Comparison of ENCODE assay signal across 24 mouse cellular contexts in the genomic region with DNA sequence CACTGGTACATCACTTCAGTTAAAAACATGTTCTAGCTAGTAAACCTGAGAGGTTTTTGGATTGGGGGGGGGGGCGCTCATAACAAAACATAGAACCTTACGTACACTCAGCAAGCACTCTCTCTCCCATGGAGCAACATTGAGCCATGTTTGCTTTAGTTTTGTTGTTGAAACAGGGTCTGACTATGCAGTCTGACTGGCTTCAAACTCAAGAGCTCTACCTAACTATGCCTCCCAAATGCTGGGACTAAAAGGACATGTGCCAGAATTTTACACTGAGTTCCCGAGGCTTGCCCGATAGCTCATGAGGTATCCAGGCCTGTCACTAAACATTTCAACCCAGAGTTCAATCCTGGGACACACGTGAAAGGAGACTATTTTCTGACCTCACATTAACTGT. TPM values are rescaled to one million over a fixed set of nuclear protein-coding genes. Genes with fewer than 3 reads are reported as not detected.
DNase-seq lines count a peak whose midpoint lies in the region; ATAC-seq and TF ChIP-seq lines count a peak whose summit lies in the region.
"Had no signal": no experiment of that assay in that cellular context is flagged by ENCODE, and none has a peak within 500 bp of the region (broad histone marks: within the 10 kb centered on the region; RNA-seq: fewer than 3 reads in every experiment).

No protein-coding gene starts in this region.

- H3K4me3 ChIP-seq in liver, embryonic 16.5 days (ENCODE audit: low read depth, low read length), result no peak overlapping the region
- no peak overlapping the region for H3K4me3 ChIP-seq in liver, embryonic 12.5 days
- no peak overlapping the region for H3K4me3 ChIP-seq in lung, postnatal 0 days (ENCODE audit: low read depth, low read length)
- H3K4me3 ChIP-seq: embryonic facial prominence, embryonic 13.5 days; embryonic facial prominence, embryonic 15.5 days; erythroblast, embryonic 14.5 days; forebrain, embryonic 10.5 days; forebrain, embryonic 12.5 days had no signal

- H3K9me3 ChIP-seq in liver, embryonic 16.5 days (replicated peaks; ENCODE audit: control insufficient read depth, low read length), result no peaks in the 10 kb centered on the region
- H3K9me3 ChIP-seq in liver, embryonic 12.5 days (replicated peaks), result no peaks in the 10 kb centered on the region
- H3K9me3 ChIP-seq in lung, postnatal 0 days (ENCODE audit: low read length), result no peaks in the 10 kb centered on the region
- H3K9me3 ChIP-seq: embryonic facial prominence, embryonic 13.5 days; embryonic facial prominence, embryonic 15.5 days; forebrain, embryonic 10.5 days; forebrain, embryonic 12.5 days; G1E had no signal

- ATAC-seq in liver, embryonic 16.5 days (ENCODE audit: low read depth), result peak; percentile 32; the same call in 1 of the 2 replicates
- no peak for ATAC-seq in liver, embryonic 12.5 days
- ATAC-seq in lung, postnatal 0 days, result peak; percentile 68
- ATAC-seq in activated CD4-positive, CD25-positive, alpha-beta regulatory T cell, adult 4 months, result no peak
- ATAC-seq: forebrain, embryonic 14.5 days; forebrain, embryonic 16.5 days; Patski had no signal

- H3K27ac ChIP-seq in liver, embryonic 16.5 days (ENCODE audit: low read length), result no peak overlapping the region
- H3K27ac ChIP-seq in liver, embryonic 12.5 days, result no peak overlapping the region
- peak overlapping the region; percentile 9; the same call in 1 of the 2 replicates for H3K27ac ChIP-seq in lung, postnatal 0 days (ENCODE audit: low read length)
- H3K27ac ChIP-seq: embryonic facial prominence, embryonic 13.5 days; embryonic facial prominence, embryonic 15.5 days; forebrain, embryonic 10.5 days; forebrain, embryonic 12.5 days had no signal

- no peak for TF ChIP-seq CTCF in lung, postnatal 0 days (IDR thresholded peaks at IDR 0.05)

- H3K9ac ChIP-seq in liver, embryonic 16.5 days (ENCODE audit: low read depth, low read length), result no peak overlapping the region
- no peak overlapping the region for H3K9ac ChIP-seq in liver, embryonic 12.5 days
- H3K9ac ChIP-seq in lung, postnatal 0 days (replicated peaks; ENCODE audit: low read depth), result no peak overlapping the region
- H3K9ac ChIP-seq: embryonic facial prominence, embryonic 13.5 days; embryonic facial prominence, embryonic 15.5 days; forebrain, embryonic 12.5 days had no signal

- no peak for TF ChIP-seq EP300 in lung, postnatal 0 days (IDR thresholded peaks at IDR 0.05)

- DNase-seq in lung, postnatal 0 days (ENCODE audit: low spot score), result peak; percentile 72
- DNase-seq in lung, postnatal 14 days, result no peak
- DNase-seq: adrenal gland, adult 2 months; adrenal gland, postnatal 10 days; adrenal gland, postnatal 25 days; cerebellum, adult 11 months; cerebellum, adult 18-20 months; cerebellum, adult 8-10 months; cerebellum, adult 9-11 months; cerebellum, postnatal 14 days; cerebellum, postnatal 36 days; embryo, embryonic 11 days had no signal

- H3K36me3 ChIP-seq in liver, embryonic 16.5 days (ENCODE audit: control insufficient read depth, insufficient read depth), result peaks cover 33% of the 10 kb centered on the region
- H3K36me3 ChIP-seq in liver, embryonic 12.5 days, result peaks cover 92% of the 10 kb centered on the region
- H3K36me3 ChIP-seq in lung, postnatal 0 days (ENCODE audit: insufficient read depth, low read length), result 0 out of 2 replicates have a peak, but pooled peaks cover 12% of the 10 kb centered on the region

- H3K27me3 ChIP-seq in liver, embryonic 16.5 days (ENCODE audit: control insufficient read depth, insufficient read depth, low read depth, low read length), result no peaks in the 10 kb centered on the region
- H3K27me3 ChIP-seq in liver, embryonic 12.5 days (replicated peaks), result no peaks in the 10 kb centered on the region
- no peaks in the 10 kb centered on the region for H3K27me3 ChIP-seq in lung, postnatal 0 days (replicated peaks; ENCODE audit: insufficient read depth, low read length)
- H3K27me3 ChIP-seq: embryonic facial prominence, embryonic 13.5 days; embryonic facial prominence, embryonic 15.5 days; forebrain, embryonic 12.5 days; Patski had no signal

- no peaks in the 10 kb centered on the region; the same call in 1 of the 2 replicates for H3K4me1 ChIP-seq in liver, embryonic 16.5 days (ENCODE audit: control insufficient read depth, low read depth, low read length)
- 0 out of 2 replicates have a peak, but pooled peaks cover 9% of the 10 kb centered on the region for H3K4me1 ChIP-seq in liver, embryonic 12.5 days
- H3K4me1 ChIP-seq in lung, postnatal 0 days (ENCODE audit: insufficient read depth, low read depth, low read length), result no peaks in the 10 kb centered on the region; the same call in 1 of the 2 replicates
- H3K4me1 ChIP-seq: forebrain, embryonic 10.5 days; forebrain, embryonic 12.5 days had no signal

- no peak overlapping the region for H3K4me2 ChIP-seq in liver, embryonic 16.5 days (ENCODE audit: low read depth, low read length)
- no peak overlapping the region for H3K4me2 ChIP-seq in liver, embryonic 12.5 days
- no peak overlapping the region for H3K4me2 ChIP-seq in lung, postnatal 0 days (replicated peaks; ENCODE audit: low read depth, low read length)
- H3K4me2 ChIP-seq: embryonic facial prominence, embryonic 13.5 days; embryonic facial prominence, embryonic 15.5 days; forebrain, embryonic 12.5 days had no signal

- 78% methylated on average over 5 of the region's 5 CpGs for WGBS in liver, embryonic 16.5 days (ENCODE audit: insufficient replicate concordance)
- WGBS in liver, embryonic 12.5 days (ENCODE audit: insufficient replicate concordance), result 87% methylated on average over 5 of the region's 5 CpGs
- WGBS in lung, postnatal 0 days, result 66% methylated on average over 5 of the region's 5 CpGs

RNA-seq across cellular contexts. Expression of gene Thrap3, which starts 19.5 kb away (rescaled TPM):
- polyA plus RNA-seq in liver, embryonic 16.5 days (2015; fragmentation: Nextera tagmentation; extraction: Ambion mirVana), result 78.1 and 78.4 TPM in 2 replicates
- polyA plus RNA-seq in liver, embryonic 12.5 days (2016; fragmentation: Nextera tagmentation; extraction: Ambion mirVana), result 162 and 163 TPM in 2 replicates
- polyA plus RNA-seq in lung, postnatal 0 days (2015; fragmentation: Nextera tagmentation; extraction: Ambion mirVana), result 98.6 and 112 TPM in 2 replicates
- 100 to 1,000 TPM; 205 to 236 TPM for polyA plus RNA-seq in activated CD4-positive, CD25-positive, alpha-beta regulatory T cell, adult 4 months (2017; shearing (Covaris generic))

RNA-seq across cellular contexts. Expression of gene Sh3d21, which starts 19.7 kb away (rescaled TPM):
- 1.1 and 1.4 TPM in 2 replicates for polyA plus RNA-seq in liver, embryonic 16.5 days (2015; fragmentation: Nextera tagmentation; extraction: Ambion mirVana)
- 1.3 and 1.6 TPM in 2 replicates for polyA plus RNA-seq in liver, embryonic 12.5 days (2016; fragmentation: Nextera tagmentation; extraction: Ambion mirVana)
- 23.3 and 30.7 TPM in 2 replicates for polyA plus RNA-seq in lung, postnatal 0 days (2015; fragmentation: Nextera tagmentation; extraction: Ambion mirVana)
- under 1 TPM in 1 of 2 experiments, not detected in 1; 0.92 TPM for polyA plus RNA-seq in activated CD4-positive, CD25-positive, alpha-beta regulatory T cell, adult 4 months (2017; shearing (Covaris generic))

RNA-seq across cellular contexts. Expression of gene Eva1b, which starts 35.5 kb away (rescaled TPM):
- polyA plus RNA-seq in liver, embryonic 16.5 days (2015; fragmentation: Nextera tagmentation; extraction: Ambion mirVana), result 11.6 and 13.0 TPM in 2 replicates
- polyA plus RNA-seq in liver, embryonic 12.5 days (2016; fragmentation: Nextera tagmentation; extraction: Ambion mirVana), result 19.3 and 19.5 TPM in 2 replicates
- polyA plus RNA-seq in lung, postnatal 0 days (2015; fragmentation: Nextera tagmentation; extraction: Ambion mirVana), result 151 TPM in 2 replicates
- 10 to 100 TPM; 18.8 to 19.0 TPM for polyA plus RNA-seq in activated CD4-positive, CD25-positive, alpha-beta regulatory T cell, adult 4 months (2017; shearing (Covaris generic))

Comparison
In these comparisons a context has a peak if more than half of its experiments do, and no peak if none do; other contexts are left out.
1. ATAC-seq: peak in liver, embryonic 16.5 days (single experiment) and lung, postnatal 0 days (single experiment); none in liver, embryonic 12.5 days (single experiment) and activated CD4-positive, CD25-positive, alpha-beta regulatory T cell, adult 4 months (single experiment).